Mouse (Mus musculus): Measurements from ENCODE around the gene Clca1. TPM values are rescaled to one million over a fixed set of nuclear protein-coding genes. Genes with fewer than 3 reads are reported as not detected.
"Not testable (repeated sequence)": the region's sequence is repeated elsewhere in the genome, so short reads cannot be mapped to it uniquely, and the experiment has no call there.

Gene Clca1
- 0.32 and 1.9 TPM in 2 replicates for polyA plus RNA-seq (2014; fragmentation: Nextera tagmentation; extraction: Ambion mirVana)

- Histone ChIP-seq H3K4me2 (replicated peaks; ENCODE audit: low read depth, low read length) (no peak within 1 kb of the TSS), H3K4me3 (ENCODE audit: low read depth, low read length) (no peak within 1 kb of the TSS), H3K9ac (replicated peaks; ENCODE audit: low read depth, low read length) (no peak within 1 kb of the TSS), H3K27ac (ENCODE audit: low read length) (no peak within 1 kb of the TSS), H3K9me3 (ENCODE audit: control insufficient read depth, low read depth, low read length) (no peaks in the 10 kb centered on the region), H3K27me3 (ENCODE audit: control insufficient read depth, insufficient read depth, low read length) (no peaks in the 10 kb centered on the region), H3K4me1 (ENCODE audit: control insufficient read depth, insufficient read depth, low read length) (no peaks in the 10 kb centered on the region), H3K36me3 (ENCODE audit: control insufficient read depth, insufficient read depth, low read length) (no peaks in the 10 kb centered on the region)
- no peak for ATAC-seq (ENCODE audit: insufficient number of reproducible peaks, insufficient read depth, low FRiP score, low read depth)
Measured at GRCm38 (mm10) chr3:145032676-145033075, at the start of gene Clca1. Gene Clca1 (minus strand): TSS chr3:145032776.

GRCm38 (mm10) chr3:145080904-145081303, 48.3 kb upstream of the Clca1 start:
- Histone ChIP-seq H3K9ac (replicated peaks; ENCODE audit: low read depth, low read length) (no peak overlapping the region), H3K4me1 (ENCODE audit: control insufficient read depth, insufficient read depth, low read length) (no peaks in the 10 kb centered on the region), H3K27ac (ENCODE audit: low read length) (no peak overlapping the region), H3K4me3 (ENCODE audit: low read depth, low read length) (no peak overlapping the region), H3K27me3 (ENCODE audit: control insufficient read depth, insufficient read depth, low read length) (no peaks in the 10 kb centered on the region), H3K36me3 (ENCODE audit: control insufficient read depth, insufficient read depth, low read length) (no peaks in the 10 kb centered on the region), H3K9me3 (ENCODE audit: control insufficient read depth, low read depth, low read length) (no peaks in the 10 kb centered on the region), H3K4me2 (replicated peaks; ENCODE audit: low read depth, low read length) (no peak overlapping the region)
- ATAC-seq (ENCODE audit: insufficient number of reproducible peaks, insufficient read depth, low FRiP score, low read depth) = no peak
- WGBS = 73% methylated on average over 8 of the region's 8 CpGs

GRCm38 (mm10) chr3:145078405-145078804, 45.8 kb upstream of the Clca1 start:
- peak; percentile 33; the same call in 1 of the 2 replicates for ATAC-seq (ENCODE audit: insufficient number of reproducible peaks, insufficient read depth, low FRiP score, low read depth)
- H3K27ac ChIP-seq (ENCODE audit: low read length) = no peak overlapping the region
- no peak overlapping the region for H3K9ac ChIP-seq (replicated peaks; ENCODE audit: low read depth, low read length)
- no peak overlapping the region for H3K4me3 ChIP-seq (ENCODE audit: low read depth, low read length)
- H3K4me1 ChIP-seq (ENCODE audit: control insufficient read depth, insufficient read depth, low read length) = no peaks in the 10 kb centered on the region
- no peak overlapping the region for H3K4me2 ChIP-seq (replicated peaks; ENCODE audit: low read depth, low read length)
- H3K36me3 ChIP-seq (ENCODE audit: control insufficient read depth, insufficient read depth, low read length) = no peaks in the 10 kb centered on the region
- no peaks in the 10 kb centered on the region for H3K27me3 ChIP-seq (ENCODE audit: control insufficient read depth, insufficient read depth, low read length)
- 25% methylated on average over 6 of the region's 6 CpGs for WGBS
- H3K9me3 ChIP-seq (ENCODE audit: control insufficient read depth, low read depth, low read length) = no peaks in the 10 kb centered on the region

- no peak for ATAC-seq (ENCODE audit: insufficient number of reproducible peaks, insufficient read depth, low FRiP score, low read depth)
- 92% methylated on average over 3 of the region's 3 CpGs for whole genome bisulfite sequencing
Measured at GRCm38 (mm10) chr3:145072339-145072738, 39.8 kb upstream of the Clca1 start.

GRCm38 (mm10) chr3:145068964-145069363, 36.4 kb upstream of the Clca1 start:
- no peak overlapping the region for H3K4me3 ChIP-seq (ENCODE audit: low read depth, low read length)
- H3K36me3 ChIP-seq (ENCODE audit: control insufficient read depth, insufficient read depth, low read length) = no peaks in the 10 kb centered on the region
- no peaks in the 10 kb centered on the region for H3K9me3 ChIP-seq (ENCODE audit: control insufficient read depth, low read depth, low read length)
- H3K9ac ChIP-seq (replicated peaks; ENCODE audit: low read depth, low read length) = no peak overlapping the region
- WGBS = 79% methylated on average over 4 of the region's 4 CpGs
- H3K27me3 ChIP-seq (ENCODE audit: control insufficient read depth, insufficient read depth, low read length) = no peaks in the 10 kb centered on the region
- no peak for ATAC-seq (ENCODE audit: insufficient number of reproducible peaks, insufficient read depth, low FRiP score, low read depth)
- no peak overlapping the region for H3K27ac ChIP-seq (ENCODE audit: low read length)
- no peaks in the 10 kb centered on the region for H3K4me1 ChIP-seq (ENCODE audit: control insufficient read depth, insufficient read depth, low read length)
- no peak overlapping the region for H3K4me2 ChIP-seq (replicated peaks; ENCODE audit: low read depth, low read length)

More at GRCm38 (mm10) chr3:145072339-145072738, 39.8 kb upstream of the Clca1 start:
- no peaks in the 10 kb centered on the region for H3K36me3 ChIP-seq (ENCODE audit: control insufficient read depth, insufficient read depth, low read length)
- H3K4me1 ChIP-seq (ENCODE audit: control insufficient read depth, insufficient read depth, low read length) = no peaks in the 10 kb centered on the region
- H3K9me3 ChIP-seq (ENCODE audit: control insufficient read depth, low read depth, low read length) = no peaks in the 10 kb centered on the region
- H3K4me3 ChIP-seq (ENCODE audit: low read depth, low read length) = no peak overlapping the region
- H3K4me2 ChIP-seq (replicated peaks; ENCODE audit: low read depth, low read length) = no peak overlapping the region
- H3K27me3 ChIP-seq (ENCODE audit: control insufficient read depth, insufficient read depth, low read length) = no peaks in the 10 kb centered on the region
- H3K27ac ChIP-seq (ENCODE audit: low read length) = no peak overlapping the region
- no peak overlapping the region for H3K9ac ChIP-seq (replicated peaks; ENCODE audit: low read depth, low read length)

GRCm38 (mm10) chr3:145055138-145055537, 22.6 kb upstream of the Clca1 start:
- H3K4me2 ChIP-seq (replicated peaks; ENCODE audit: low read depth, low read length); H3K4me1 ChIP-seq (ENCODE audit: control insufficient read depth, insufficient read depth, low read length); H3K4me3 ChIP-seq (ENCODE audit: low read depth, low read length); H3K9ac ChIP-seq (replicated peaks; ENCODE audit: low read depth, low read length); H3K27me3 ChIP-seq (ENCODE audit: control insufficient read depth, insufficient read depth, low read length); ATAC-seq (ENCODE audit: insufficient number of reproducible peaks, insufficient read depth, low FRiP score, low read depth); H3K36me3 ChIP-seq (ENCODE audit: control insufficient read depth, insufficient read depth, low read length); H3K9me3 ChIP-seq (ENCODE audit: control insufficient read depth, low read depth, low read length); H3K27ac ChIP-seq (ENCODE audit: low read length): not testable (repeated sequence)
- 91% methylated on average over 3 of the region's 3 CpGs for WGBS

GRCm38 (mm10) chr3:145049820-145050219, 17.2 kb upstream of the Clca1 start:
- no peak for ATAC-seq (ENCODE audit: insufficient number of reproducible peaks, insufficient read depth, low FRiP score, low read depth)
- Histone ChIP-seq H3K4me3 (ENCODE audit: low read depth, low read length) (no peak overlapping the region), H3K4me2 (replicated peaks; ENCODE audit: low read depth, low read length) (no peak overlapping the region), H3K4me1 (ENCODE audit: control insufficient read depth, insufficient read depth, low read length) (no peaks in the 10 kb centered on the region), H3K9me3 (ENCODE audit: control insufficient read depth, low read depth, low read length) (no peaks in the 10 kb centered on the region), H3K27ac (ENCODE audit: low read length) (no peak overlapping the region), H3K9ac (replicated peaks; ENCODE audit: low read depth, low read length) (no peak overlapping the region), H3K36me3 (ENCODE audit: control insufficient read depth, insufficient read depth, low read length) (no peaks in the 10 kb centered on the region), H3K27me3 (ENCODE audit: control insufficient read depth, insufficient read depth, low read length) (no peaks in the 10 kb centered on the region)
- WGBS = 36% methylated on average over 3 of the region's 3 CpGs

GRCm38 (mm10) chr3:145038813-145039212, 6.2 kb upstream of the Clca1 start:
- no peak for ATAC-seq (ENCODE audit: insufficient number of reproducible peaks, insufficient read depth, low FRiP score, low read depth)
- WGBS = 57% methylated on average over 3 of the region's 3 CpGs
- Histone ChIP-seq H3K27ac (ENCODE audit: low read length) (no peak overlapping the region), H3K4me3 (ENCODE audit: low read depth, low read length) (no peak overlapping the region), H3K9me3 (ENCODE audit: control insufficient read depth, low read depth, low read length) (no peaks in the 10 kb centered on the region), H3K4me2 (replicated peaks; ENCODE audit: low read depth, low read length) (no peak overlapping the region), H3K4me1 (ENCODE audit: control insufficient read depth, insufficient read depth, low read length) (no peaks in the 10 kb centered on the region), H3K27me3 (ENCODE audit: control insufficient read depth, insufficient read depth, low read length) (no peaks in the 10 kb centered on the region), H3K36me3 (ENCODE audit: control insufficient read depth, insufficient read depth, low read length) (no peaks in the 10 kb centered on the region), H3K9ac (replicated peaks; ENCODE audit: low read depth, low read length) (no peak overlapping the region)

- no peaks in the 10 kb centered on the region for H3K9me3 ChIP-seq (ENCODE audit: control insufficient read depth, low read depth, low read length)
Measured at GRCm38 (mm10) chr3:145028036-145028435, 4.5 kb downstream of the Clca1 start.

More at GRCm38 (mm10) chr3:145028036-145028435, 4.5 kb downstream of the Clca1 start:
- Histone ChIP-seq H3K9ac (replicated peaks; ENCODE audit: low read depth, low read length) (no peak overlapping the region), H3K4me2 (replicated peaks; ENCODE audit: low read depth, low read length) (no peak overlapping the region), H3K27ac (ENCODE audit: low read length) (no peak overlapping the region), H3K4me3 (ENCODE audit: low read depth, low read length) (no peak overlapping the region), H3K36me3 (ENCODE audit: control insufficient read depth, insufficient read depth, low read length) (no peaks in the 10 kb centered on the region), H3K27me3 (ENCODE audit: control insufficient read depth, insufficient read depth, low read length) (no peaks in the 10 kb centered on the region), H3K4me1 (ENCODE audit: control insufficient read depth, insufficient read depth, low read length) (no peaks in the 10 kb centered on the region)
- WGBS = 65% methylated on average over 3 of the region's 3 CpGs
- no peak for ATAC-seq (ENCODE audit: insufficient number of reproducible peaks, insufficient read depth, low FRiP score, low read depth)

Data from stomach, embryonic 14.5 days (tissue).